Mouse (Mus musculus) C2C12 (cell line): ENCODE data around the gene Tom1l2. TPM values are rescaled to one million over a fixed set of nuclear protein-coding genes. Genes with fewer than 3 reads are reported as not detected.

Experiments used
- H3K27me3 ChIP-seq: one replicate; pipeline ENCODE4 v1.6.1; 2011; ENCODE audit not compliant: control insufficient read depth, insufficient read depth, insufficient read length
- H3K36me3 ChIP-seq: one replicate; pipeline ENCODE4 v1.6.1; 2011; ENCODE audit not compliant: control insufficient read depth, insufficient read depth
- H3K4me3 ChIP-seq: one replicate; pipeline ENCODE4 v1.5.1; 2011; ENCODE audit warnings: mild to moderate bottlenecking, control low read depth; ENCODE audit not compliant: poor library complexity, insufficient read depth, severe bottlenecking
- H3K79me2 ChIP-seq: one replicate; pipeline ENCODE4 v1.6.1; 2011; ENCODE audit not compliant: control insufficient read depth, insufficient read depth
- H3K79me3 ChIP-seq: one replicate; pipeline ENCODE4 v1.6.1; 2011; ENCODE audit warnings: low read depth, control low read depth
- H3ac ChIP-seq: one replicate; pipeline ENCODE3; 2011; ENCODE audit warnings: low read depth; ENCODE audit not compliant: control insufficient read depth, insufficient read length
- CEBPB ChIP-seq: IDR thresholded peaks from one replicate; pipeline ENCODE4 v1.6.1; 2011; ENCODE audit warnings: low read depth, mild to moderate bottlenecking, control low read depth, moderate library complexity
- CTCF ChIP-seq: IDR thresholded peaks from one replicate; pipeline ENCODE4 v1.5.1; 2011; ENCODE audit not compliant: control insufficient read depth, insufficient read depth, insufficient read length
- FOSL1 ChIP-seq: IDR thresholded peaks from one replicate; pipeline ENCODE4 v1.8.0; 2011; ENCODE audit warnings: mild to moderate bottlenecking, low read length; ENCODE audit not compliant: poor library complexity, insufficient read depth, severe bottlenecking
- MAX ChIP-seq: IDR thresholded peaks from one replicate; pipeline ENCODE4 v1.6.1; 2011; ENCODE audit warnings: mild to moderate bottlenecking, control low read depth
- MYOD1 ChIP-seq: IDR thresholded peaks from one replicate; pipeline ENCODE4 v1.6.1; 2011; ENCODE audit warnings: low read depth; ENCODE audit not compliant: control insufficient read depth, insufficient read length
- MYOG ChIP-seq: IDR thresholded peaks from one replicate; pipeline ENCODE4 v1.6.1; 2011; ENCODE audit not compliant: control insufficient read depth, insufficient read length; ENCODE audit errors: extremely low read depth
- USF1 ChIP-seq: IDR thresholded peaks from one replicate; pipeline ENCODE4 v1.6.1; 2011; ENCODE audit warnings: low read depth, mild to moderate bottlenecking, control low read depth, moderate library complexity
- polyA plus RNA-seq: library from polyadenylated mRNA; unstranded; fragments of >200 nt; fragmentation: generic; extraction: Trizol; gene quantifications from one replicate; pipeline ENCODE4 v1.2.1, GENCODE M21; 2012; ENCODE audit warnings: missing spikeins

The Tom1l2 gene
- polyA plus RNA-seq, 1 experiment, result 17.1 TPM

DNA sequence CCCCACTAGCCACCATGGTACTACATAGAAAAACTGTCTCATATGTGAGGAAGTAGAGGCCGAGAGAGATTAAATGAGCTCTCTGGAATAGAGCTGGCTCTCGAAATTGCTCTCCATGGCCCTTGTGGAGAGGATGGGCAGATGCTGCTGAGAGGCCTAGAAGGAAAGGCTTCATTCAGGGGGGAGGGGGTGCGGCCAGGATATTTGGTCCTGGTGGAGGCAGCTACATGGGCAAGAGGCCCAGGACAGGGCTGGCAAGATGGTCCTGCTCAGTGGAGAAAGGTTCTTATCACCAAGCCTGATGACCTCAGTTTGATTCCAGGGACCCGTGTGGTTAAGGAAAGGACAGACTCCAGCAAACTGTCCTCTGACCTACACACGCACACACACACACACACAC lies 33.2 kb upstream of the Tom1l2 start:
- peaks cover 12% of the 10 kb centered on the region for H3K27me3 ChIP-seq
- no peaks in the 10 kb centered on the region for H3K79me3 ChIP-seq
- H3K36me3 ChIP-seq, result no peaks in the 10 kb centered on the region
- H3K4me3 ChIP-seq, result no peak overlapping the region
- no peak overlapping the region for H3ac ChIP-seq
- TF ChIP-seq CEBPB (no peak), FOSL1 (no peak)
- no peaks in the 10 kb centered on the region for H3K79me2 ChIP-seq

GRCm38 (mm10) chr11:60384762-60385421 lies 32.2 kb upstream of the Tom1l2 start:
- peaks cover 12% of the 10 kb centered on the region for H3K27me3 ChIP-seq
- no peaks in the 10 kb centered on the region for H3K79me3 ChIP-seq
- no peak overlapping the region for H3ac ChIP-seq
- H3K79me2 ChIP-seq, result no peaks in the 10 kb centered on the region
- H3K4me3 ChIP-seq, result no peak overlapping the region
- no peak for TF ChIP-seq CEBPB
- TF ChIP-seq CTCF, result no peak
- TF ChIP-seq USF1, result no peak
- no peak for TF ChIP-seq MYOD1
- no peak for TF ChIP-seq MAX
- no peak for TF ChIP-seq FOSL1
- no peak for TF ChIP-seq MYOG
- no peaks in the 10 kb centered on the region for H3K36me3 ChIP-seq

- Histone ChIP-seq H3K27me3 (peaks cover 12% of the 10 kb centered on the region), H3K4me3 (no peak overlapping the region), H3ac (no peak overlapping the region), H3K79me2 (no peaks in the 10 kb centered on the region), H3K36me3 (no peaks in the 10 kb centered on the region), H3K79me3 (no peaks in the 10 kb centered on the region)
- no peak for TF ChIP-seq USF1
- no peak for TF ChIP-seq MYOG
- no peak for TF ChIP-seq CEBPB
- TF ChIP-seq FOSL1, result no peak
- no peak for TF ChIP-seq MAX
- no peak for TF ChIP-seq CTCF
- TF ChIP-seq MYOD1, result no peak
Measured at GRCm38 (mm10) chr11:60383518-60383917, 30.8 kb upstream of the Tom1l2 start.

GRCm38 (mm10) chr11:60374481-60374880 lies 21.8 kb upstream of the Tom1l2 start:
- TF ChIP-seq CTCF, result no peak
- TF ChIP-seq MAX, result no peak
- no peak for TF ChIP-seq MYOG
- no peak for TF ChIP-seq MYOD1
- TF ChIP-seq CEBPB, result no peak
- no peak for TF ChIP-seq FOSL1
- no peak for TF ChIP-seq USF1
- no peaks in the 10 kb centered on the region for H3K36me3 ChIP-seq
- no peak overlapping the region for H3ac ChIP-seq
- H3K79me3 ChIP-seq, result no peaks in the 10 kb centered on the region
- H3K4me3 ChIP-seq, result no peak overlapping the region
- H3K27me3 ChIP-seq, result peaks cover 3% of the 10 kb centered on the region
- H3K79me2 ChIP-seq, result no peaks in the 10 kb centered on the region

GRCm38 (mm10) chr11:60370431-60370830 lies 17.7 kb upstream of the Tom1l2 start:
- H3K79me3 ChIP-seq, result no peaks in the 10 kb centered on the region
- H3K27me3 ChIP-seq, result no peaks in the 10 kb centered on the region
- TF ChIP-seq CTCF (no peak), MAX (no peak), MYOG (no peak), USF1 (no peak), MYOD1 (no peak), CEBPB (no peak), FOSL1 (no peak)
- H3K79me2 ChIP-seq, result no peaks in the 10 kb centered on the region
- H3ac ChIP-seq, result no peak overlapping the region
- H3K36me3 ChIP-seq, result no peaks in the 10 kb centered on the region
- H3K4me3 ChIP-seq, result no peak overlapping the region

DNA sequence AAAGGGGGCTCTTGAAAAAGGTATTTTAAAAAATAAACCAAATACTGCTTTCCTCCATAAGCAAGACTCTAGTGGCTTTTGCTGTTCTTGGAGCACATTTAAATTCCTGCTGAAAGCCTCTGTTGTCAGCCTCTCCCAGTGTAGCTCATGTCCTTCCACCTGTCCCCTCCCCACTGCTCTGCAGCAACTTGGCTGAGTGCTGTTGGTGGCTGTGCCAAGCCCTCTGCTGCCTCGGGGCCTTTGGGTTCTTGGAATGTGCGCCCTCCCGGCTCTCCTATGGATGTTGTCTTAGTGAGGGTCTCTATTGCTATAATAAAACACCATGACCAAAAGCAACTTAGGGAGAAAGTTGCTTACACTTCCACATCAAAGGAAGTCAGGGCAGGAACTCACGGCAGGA lies 16.7 kb upstream of the Tom1l2 start:
- Histone ChIP-seq H3K36me3 (no peaks in the 10 kb centered on the region), H3K79me2 (no peaks in the 10 kb centered on the region), H3K4me3 (no peak overlapping the region), H3K79me3 (no peaks in the 10 kb centered on the region), H3ac (no peak overlapping the region), H3K27me3 (no peaks in the 10 kb centered on the region)
- TF ChIP-seq MAX (no peak), CEBPB (no peak), CTCF (no peak), MYOG (no peak), USF1 (no peak), FOSL1 (no peak), MYOD1 (no peak)
